Mouse (Mus musculus) kidney, adult 2 months (tissue): ENCODE measurements around the gene Olfr1348.

Experiments used
- CTCF ChIP-seq: fragments of 200-500 bp; conservative IDR thresholded peaks from 2 replicates; pipeline ENCODE4 v1.5.1; 2011; ENCODE audit warnings: low read depth, mild to moderate bottlenecking, control low read depth, low read length, moderate library complexity, mixed read lengths; ENCODE audit not compliant: insufficient read depth, insufficient read length
- POLR2A ChIP-seq: fragments of 200-500 bp; IDR thresholded peaks from one replicate; pipeline ENCODE4 v1.6.1; 2011; ENCODE audit warnings: low read depth, low read length, control low read depth

GRCm38 (mm10) chr7:6508648-6509047 lies at the start of gene Olfr1348:
- no peak for TF ChIP-seq CTCF
- no peak for TF ChIP-seq POLR2A
